Mouse (Mus musculus) heart, postnatal 4 days (tissue): ENCODE data around the gene Myo9b. TPM values are rescaled to one million over a fixed set of nuclear protein-coding genes. Genes with fewer than 3 reads are reported as not detected.
A peak's percentile ranks its signal among the peaks of the same experiment; 100 is the strongest.

Source experiments
- DNase-seq: peaks from one replicate; pipeline ENCODE4 v3.0.0; 2021
- total RNA-seq, 2 experiments: library from RNA; stranded (reverse); gene quantifications; 2 replicates each; pipeline ENCODE4 v1.2.3; 2021

Gene Myo9b
- total RNA-seq, 2 experiments from 2014 or later, result 47.8 to 51.5 TPM

DNA sequence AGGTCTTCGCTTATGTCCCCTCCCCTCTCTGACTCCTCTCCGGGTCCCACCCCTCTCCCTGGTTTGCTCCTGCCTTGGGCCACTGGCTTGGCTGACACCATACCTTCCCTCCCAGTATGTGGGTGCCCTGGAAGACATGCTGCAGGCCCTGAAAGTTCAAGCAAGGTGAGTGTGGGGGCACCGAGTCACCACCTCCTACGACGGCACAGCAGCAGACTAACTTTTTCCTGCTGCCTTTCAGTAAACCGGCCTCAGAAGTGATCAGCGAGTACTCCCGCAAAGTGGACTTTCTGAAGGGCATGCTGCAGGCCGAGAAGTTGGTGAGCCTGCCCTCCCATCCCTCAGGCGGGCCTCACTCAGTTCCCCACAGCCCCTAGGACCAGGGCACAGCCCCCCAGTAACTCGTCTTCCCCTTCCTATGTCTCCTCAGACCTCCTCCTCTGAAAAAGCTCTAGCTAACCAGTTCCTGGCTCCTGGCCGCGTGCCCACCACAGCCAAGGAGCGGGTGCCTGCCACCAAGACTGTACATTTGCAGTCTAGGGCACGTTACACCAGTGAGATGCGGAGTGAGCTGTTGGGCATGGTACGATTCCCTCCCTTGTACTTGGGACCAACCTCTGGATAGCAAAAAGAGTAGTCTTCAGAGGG, 95.1 kb downstream of the Myo9b start:
- no peak for DNase-seq

DNA sequence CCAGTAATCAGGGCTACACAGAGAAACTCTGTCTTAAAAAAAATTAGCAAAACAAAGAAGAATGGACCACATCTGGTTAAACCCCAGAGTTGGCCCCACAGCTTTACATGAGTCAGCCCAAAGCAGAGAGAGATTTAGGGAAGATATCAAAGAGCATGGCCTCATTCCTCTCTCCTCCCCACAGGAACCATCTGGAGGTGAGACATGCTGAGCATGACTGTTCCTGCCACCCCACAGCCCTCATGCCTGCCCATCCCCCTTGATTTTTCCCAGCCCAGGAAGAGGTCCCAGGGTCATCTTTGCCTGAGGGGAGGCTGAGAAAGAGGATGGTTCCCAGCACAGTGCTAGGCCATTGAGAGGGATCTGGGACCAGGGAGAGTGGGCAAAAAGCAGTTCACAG, 95.9 kb downstream of the Myo9b start:
- no peak for DNase-seq

DNA sequence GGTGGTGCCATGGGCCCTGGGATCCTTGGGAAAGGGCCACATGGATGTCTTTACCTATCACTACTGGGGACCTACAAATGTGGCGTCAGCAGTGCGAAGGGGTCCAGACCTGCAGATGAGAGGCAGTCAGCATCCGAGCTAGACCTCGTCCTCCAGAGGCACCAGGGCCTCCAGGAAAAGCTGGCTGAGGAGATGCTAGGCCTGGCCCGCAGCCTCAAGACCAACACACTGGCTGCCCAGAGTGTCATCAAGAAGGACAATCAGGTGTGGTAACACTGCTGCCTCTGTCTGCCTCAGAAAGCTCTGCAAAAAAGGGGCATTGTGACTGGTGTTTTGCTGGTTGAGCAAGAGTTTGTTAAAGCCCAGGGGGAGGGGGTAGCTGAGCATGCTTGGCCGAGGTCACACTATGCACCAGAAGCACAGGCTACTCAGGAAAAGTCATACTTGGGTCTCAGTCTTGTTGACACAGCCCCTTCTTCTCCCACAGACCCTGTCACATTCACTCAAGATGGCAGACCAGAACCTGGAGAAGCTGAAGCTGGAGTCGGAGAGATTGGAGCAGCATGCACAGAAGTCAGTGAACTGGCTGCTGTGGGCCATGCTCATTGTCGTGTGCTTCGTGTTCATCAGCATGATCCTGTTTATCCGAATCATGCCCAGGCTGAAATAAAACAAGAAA, 96.7 kb downstream of the Myo9b start:
- no peak for DNase-seq

DNA sequence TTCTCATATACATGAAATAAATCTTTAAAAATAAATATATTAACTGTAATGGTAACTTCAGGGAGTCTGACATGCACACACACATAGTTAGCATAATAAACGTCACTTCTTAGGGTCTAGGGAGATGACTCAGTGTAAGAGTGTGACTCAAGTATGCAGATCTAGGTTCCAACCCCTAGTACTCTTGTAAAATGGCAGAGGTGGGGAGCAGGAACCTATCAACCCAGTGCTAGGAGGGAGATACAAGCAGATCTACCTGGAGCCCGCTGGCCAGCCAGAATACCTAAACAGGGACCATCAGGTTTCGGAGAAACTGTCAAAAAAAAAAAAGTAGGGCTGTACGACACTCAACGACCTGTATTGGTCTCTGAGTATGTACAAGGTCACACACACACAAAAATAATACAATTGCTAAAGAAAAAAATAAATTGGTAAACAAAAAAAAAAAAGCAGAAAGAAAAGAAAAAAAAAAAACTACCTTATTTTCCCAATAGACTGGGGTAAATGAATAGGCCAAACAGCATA, 98.3 kb downstream of the Myo9b start:
- DNase-seq, result no peak

DNA sequence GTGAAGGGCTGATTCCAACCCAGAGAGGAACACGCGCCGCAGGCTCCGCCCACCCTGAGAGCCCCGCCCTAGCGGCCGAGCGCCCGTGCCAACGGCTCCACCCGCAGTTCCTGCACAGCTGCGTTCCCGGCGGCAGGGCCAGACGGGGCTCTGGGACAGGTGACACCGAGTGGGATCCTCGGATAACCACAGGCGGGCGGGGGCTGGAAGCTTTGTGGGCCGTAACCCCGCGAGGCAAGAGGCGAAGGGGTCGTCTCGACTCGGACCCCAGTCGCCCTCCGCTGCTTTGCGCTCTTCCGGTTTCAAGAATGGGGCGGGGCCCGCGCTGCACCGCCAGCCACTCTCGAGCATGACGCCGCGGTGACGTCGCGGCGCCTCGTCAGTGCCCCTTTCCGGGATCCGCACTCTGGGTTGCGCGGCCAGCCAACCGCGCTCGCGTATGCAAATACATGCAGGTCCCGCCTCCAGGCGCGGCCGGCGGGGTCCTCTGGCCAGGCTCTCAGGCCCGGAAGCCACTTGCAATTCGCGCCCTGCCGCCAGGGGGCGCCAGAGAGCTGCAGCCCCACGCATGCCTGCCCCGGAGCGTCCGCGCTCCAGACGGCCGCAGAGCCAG, 98.8 kb downstream of the Myo9b start, which contains the start of gene Ocel1:
Gene Ocel1 (plus strand): TSS at position 63 of the 613 bp plus-strand sequence.
- DNase-seq, result peak; percentile 97

DNA sequence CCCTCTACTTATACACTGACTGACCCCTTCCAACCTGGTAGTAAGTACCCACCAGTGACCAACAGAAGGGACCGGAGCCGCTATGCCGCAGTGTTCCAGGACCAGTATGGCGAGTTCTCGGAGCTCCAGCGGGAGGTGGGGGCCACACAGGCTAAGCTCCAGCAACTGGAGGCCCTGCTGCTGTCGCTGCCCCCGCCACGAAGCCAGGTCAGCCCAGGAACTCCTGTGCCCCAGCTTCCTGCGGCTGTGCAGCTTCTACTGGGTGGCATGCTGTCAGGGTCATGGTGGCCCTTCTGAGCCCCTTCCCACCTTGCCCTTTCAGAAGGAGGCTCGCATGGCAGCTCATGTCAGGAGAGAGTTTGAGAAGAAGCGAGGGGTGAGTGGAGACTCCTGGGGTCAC, 99.9 kb downstream of the Myo9b start:
- no peak for DNase-seq

DNA sequence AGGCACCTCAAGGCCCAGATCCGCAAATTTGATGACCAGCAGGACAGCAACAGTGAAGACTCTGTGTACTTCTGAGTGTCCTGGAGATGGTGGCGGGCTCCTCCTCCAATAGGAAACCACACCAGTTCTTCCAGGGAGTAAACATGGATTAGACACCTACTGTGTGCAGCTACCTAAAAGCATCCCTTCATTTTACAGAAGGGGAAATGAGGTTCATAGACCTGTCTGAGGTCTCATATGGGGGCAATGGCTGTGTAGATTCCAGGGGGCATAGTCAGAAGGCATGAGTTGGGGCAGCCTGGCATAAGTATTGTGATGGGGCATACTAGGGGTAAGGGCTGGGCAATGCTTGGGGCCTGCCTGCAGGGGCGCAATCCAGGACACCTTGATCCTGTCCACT, 100.5 kb downstream of the Myo9b start:
- DNase-seq, result no peak

DNA sequence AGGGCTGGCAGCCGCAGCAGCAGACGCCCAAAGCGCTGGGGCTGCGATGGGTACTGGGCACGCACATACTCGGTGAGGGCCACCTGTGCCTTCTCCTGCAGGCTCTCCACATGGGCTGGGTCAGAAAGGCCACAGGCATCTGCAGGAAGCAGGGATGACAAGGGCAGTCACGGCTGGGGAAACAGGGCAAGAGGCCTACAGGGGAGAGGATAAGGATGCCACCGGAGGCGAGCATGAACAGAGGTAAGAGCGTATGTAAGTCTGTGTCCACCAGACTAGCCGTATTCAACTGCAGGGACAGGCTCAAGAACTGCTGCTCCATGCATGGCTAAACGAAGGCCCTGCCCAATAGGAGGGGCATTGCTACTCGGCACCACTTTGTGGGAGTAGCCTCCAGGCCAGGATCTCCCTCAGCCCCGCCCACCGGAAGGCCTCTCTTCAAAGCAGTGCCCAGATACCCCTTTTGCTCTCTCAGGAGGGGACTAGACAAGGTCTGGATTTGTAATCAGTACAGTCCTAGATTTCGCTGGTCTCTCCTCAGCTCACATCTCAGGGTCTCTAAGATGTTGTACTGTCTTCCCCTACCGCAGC, 102.2 kb downstream of the Myo9b start:
- DNase-seq, result no peak

DNA sequence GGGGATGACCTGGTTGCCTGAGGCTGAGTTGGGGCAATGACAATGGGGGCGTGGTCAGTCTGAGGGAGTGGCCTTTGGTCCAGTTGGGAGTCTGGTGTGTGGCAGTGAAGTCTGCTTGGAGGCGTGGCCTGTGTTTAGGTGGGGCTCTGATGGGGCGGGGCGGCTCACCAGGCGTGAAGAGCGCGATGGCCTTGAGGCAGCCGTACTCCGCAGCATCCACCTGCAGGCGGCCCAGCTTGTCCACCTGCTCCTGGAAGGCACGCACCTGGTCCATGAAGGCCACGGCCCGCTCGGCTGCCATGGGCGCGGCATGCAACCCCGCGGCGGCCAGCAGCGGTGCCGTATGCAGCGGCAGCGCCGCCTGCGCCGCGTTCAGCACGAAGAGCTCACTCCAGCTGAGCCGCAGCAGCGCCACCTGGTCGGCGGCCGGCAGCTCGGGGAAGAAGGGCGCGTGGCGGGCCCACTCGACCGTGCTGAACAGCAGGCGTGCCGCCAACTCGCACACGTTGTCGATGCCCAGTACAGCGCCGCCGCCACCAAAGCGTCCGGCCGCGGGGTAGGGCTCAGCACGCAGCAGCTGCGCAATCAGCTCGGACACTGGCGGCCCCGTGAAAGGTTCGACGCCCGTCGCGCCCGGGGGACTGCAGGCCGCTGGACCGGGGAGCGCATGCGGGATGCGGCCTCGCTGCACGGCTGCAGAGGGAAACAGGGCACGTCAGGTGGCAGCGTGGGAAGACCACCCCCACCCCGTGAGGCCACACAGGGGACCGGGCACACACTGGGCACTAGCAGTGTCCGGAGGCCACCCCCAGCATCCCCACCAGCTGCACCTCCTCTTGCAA, 103.3 kb downstream of the Myo9b start:
- DNase-seq, result peak; percentile 66

DNA sequence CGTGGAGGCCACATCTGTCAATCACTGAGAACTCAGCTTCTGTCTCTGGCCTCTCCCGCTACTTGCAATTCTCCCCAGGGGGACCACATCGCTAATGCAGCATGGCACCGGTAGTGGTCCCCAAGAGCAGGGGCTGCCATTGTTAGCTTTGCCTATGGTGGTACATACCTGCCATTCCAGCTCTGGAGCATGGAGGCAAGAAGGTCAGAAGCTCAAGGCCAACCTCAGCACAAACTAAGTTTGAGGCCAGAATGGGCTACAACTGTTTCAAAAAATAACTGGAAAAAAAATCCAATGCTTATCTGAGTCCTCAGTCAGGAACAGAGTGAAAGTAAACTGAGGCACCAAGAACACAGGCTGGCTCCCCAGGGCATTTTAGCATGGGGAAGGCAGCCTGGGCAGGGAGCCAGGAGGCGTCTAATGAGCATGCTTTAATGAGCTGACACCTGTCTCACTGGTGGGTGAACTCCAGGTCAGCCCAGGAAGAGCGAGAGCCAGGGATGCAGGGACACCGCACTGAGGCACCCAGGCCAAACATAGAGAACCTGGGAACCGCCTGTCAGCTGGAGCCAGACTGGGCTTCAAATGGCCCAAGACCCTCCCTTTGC, 104.0 kb downstream of the Myo9b start:
- no peak for DNase-seq

DNA sequence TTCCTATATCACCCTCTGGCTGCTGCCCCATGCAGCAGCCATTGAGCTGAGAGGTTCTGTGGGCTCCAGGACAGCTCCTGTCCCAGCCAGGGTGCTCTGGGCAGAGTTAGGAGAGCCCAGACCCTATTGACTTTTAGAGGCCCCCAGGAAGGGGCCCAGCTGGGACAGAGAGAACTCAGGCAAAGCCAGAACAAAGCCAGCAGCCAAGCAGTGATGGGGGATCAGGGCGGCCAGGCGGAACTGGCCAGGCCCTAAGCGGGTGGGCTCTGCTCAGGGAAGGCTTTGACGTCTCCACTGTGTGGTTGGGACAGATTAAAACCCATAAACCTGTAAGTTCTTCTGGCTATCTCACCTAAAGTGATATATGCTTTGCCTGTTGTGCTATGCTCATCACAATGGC, 106.5 kb downstream of the Myo9b start:
- no peak for DNase-seq

DNA sequence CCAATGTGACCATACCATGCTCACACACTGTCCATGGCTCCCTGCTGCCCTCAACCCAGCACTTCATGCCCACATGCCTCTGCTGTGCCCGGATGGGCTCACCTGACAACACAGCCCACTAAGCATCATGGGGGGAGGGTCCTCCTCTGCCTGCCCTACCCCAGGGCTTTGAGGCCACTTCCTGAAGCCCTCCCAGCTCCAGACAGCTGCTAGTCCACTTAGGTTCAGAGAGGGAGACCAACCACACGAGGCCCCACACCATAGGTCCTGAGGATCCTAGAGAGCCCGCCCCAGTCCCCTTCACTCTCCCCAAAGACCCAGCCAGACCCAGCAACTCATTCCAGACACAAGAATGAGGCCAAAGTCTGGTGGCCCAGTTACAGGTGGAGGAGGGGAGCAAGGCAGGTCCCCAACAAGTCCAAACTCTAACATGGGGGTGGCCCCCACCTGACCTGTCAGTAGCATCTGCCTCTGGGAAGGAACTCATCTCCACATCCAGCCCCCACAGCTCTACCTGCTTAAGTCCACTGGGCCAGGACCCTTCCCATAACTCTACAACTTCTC, 107.1 kb downstream of the Myo9b start:
- DNase-seq, result no peak

DNA sequence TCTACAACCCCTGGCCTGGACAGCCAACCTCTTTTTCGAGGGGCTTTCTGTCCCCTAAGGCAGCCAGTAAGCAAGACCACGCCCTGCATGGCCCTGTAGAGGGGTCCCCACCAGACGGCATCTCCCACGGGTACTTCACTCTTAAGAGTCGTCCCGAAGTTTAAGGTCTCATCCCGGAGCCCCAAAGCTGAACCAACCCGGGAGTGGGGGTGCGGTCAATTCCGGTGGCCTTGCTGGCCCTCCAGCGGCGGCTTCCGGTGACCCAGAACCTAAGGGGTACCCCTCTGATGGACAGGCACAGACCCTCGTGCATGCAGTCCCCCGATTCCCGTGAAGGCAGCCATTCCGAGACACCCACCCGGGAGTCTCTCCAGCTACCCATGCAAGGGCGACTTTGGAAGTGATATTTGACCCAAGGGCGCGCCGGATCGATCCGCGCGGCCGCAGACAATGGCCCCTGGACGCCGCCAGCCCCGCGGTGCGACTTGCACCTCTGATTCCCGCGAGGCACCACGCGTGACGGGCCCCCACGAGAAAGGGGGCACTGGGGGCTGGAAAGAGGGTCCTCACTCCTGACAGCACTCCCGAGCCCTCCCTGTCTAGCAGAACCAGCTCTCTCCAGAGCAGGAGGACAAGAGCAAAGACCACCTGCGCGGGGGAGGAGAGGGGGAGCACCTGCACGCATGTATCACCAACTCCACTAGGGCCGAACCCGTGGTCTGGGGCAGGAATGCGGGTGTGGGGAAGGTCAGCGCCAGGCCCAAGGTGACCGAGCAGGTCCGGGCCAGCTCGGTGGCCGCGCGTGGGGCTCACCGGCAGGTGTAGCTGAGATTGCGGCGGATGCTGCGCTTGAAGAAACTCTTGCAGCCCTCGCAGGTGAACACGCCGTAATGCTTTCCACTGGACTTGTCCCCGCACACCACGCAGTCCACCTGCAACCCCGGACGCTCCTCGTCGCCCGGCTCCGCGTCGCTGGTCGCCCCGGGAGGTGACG, 108.0 kb downstream of the Myo9b start:
- DNase-seq, result no peak

DNA sequence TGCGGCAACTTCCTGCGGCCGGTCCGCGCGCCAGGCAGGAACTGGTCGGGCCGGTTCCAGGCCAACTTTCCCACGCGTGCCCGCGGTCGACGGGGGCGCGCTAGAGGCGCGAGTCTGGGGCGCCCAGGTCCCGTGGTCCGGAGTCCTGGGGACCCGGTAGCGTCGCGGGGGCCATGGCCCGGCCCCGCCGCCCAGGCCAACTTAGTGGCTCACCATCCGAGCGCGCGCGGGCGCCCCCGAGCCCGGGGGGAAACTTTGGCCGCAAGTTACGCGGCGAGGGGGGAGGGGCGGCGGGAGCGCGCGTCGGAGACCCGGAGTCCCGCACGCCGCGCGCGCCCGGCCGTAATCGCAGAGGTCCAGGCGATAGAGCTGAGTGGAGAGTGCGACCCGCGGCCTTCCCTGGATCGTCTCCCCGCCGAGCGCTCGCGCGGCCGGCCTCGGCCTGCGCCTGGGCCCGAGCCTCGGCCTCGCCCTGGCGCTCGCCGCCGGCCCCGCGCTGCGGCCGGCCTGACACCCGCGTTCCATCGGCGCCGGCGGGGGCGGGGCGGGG, 109.0 kb downstream of the Myo9b start, which contains the start of gene Nr2f6:
Gene Nr2f6 (minus strand): TSS at position 540 of the 550 bp plus-strand sequence.
- peak; percentile 83 for DNase-seq

DNA sequence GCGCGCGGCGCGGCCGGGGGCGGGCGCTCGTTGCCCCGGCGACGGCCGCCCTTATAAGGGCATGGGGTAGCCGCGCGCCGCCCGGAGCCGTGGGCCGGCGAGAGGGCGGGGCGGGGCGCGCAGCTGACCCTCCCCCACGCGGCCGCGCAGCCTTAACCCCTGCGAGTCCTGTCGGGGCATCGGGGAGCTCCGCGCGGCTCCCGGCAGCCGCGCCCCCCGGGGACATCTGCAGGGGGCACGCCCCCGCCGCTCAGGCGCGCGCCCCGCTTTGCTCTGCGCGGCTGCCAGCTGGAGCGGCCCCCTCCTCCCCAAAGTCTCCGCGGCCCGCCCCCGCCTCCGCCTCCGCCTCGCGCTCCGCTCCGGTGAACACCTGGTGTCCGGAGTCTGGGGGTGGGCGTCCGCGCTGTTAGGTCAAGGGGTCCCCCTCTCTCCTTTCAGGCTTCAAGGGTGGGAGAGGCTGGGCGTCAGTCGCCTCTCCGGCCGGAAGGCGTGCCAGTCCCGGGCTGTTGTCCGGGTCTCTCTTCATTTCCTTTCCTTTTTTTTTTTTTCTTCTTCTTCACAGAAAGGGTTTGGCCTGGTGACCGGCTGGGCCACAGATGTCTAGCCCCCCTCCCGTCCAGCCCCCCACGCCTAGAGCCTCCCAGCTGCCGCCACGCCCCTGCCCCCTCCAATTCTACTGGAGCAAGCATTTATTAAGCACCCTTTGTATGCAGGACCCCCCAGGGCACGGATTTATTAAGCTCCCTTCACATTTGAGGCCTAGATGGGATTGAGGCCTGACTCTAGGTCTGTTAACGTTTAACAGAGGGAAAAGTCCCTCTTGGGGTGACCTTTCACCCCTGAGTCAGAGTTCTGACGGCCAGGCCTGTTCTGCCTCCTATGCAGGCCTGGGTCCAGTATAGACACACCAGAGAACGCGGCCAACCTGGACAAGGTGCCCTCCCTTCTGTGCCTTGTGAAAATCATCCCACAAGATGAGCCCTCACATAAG, 109.8 kb downstream of the Myo9b start:
- peak; percentile 92 for DNase-seq

DNA sequence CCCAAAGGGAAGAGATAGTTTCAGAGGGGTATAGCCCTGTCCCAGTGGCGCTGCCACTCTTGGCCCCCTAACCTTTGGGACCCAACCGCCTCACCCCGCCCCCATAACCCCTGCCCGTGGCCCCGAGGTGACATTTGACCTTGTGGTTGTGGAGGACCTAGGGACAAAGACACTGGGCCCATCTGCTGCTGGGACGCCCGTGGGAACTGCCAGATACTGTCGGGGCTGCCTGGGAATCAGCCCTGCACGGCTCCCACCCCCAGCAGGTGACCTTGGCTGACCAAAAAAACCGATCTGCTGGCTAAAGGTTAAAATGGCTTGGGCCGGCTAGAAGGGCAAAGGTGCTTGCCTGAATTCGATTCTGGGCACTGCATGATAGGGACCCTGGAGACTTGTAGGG, 110.9 kb downstream of the Myo9b start:
- no peak for DNase-seq

DNA sequence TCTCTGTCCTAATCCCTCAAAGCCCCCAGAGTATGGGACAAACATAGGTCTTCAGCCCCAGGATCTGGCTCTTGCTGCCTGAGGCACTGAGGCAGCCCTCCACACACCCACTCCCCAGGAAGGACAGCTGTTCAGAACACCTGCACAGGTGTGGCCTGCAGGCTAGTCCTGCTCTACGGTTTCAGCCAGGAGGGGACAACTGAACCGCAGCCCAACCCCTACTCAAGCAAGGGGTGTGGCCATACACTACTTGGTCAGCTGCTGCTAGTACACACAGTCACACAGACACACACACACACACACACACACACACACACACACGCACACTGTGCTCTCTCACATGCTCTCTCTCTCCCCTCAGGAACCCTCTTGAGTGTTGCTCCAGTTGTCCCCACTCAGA, 111.3 kb downstream of the Myo9b start:
- DNase-seq, result no peak

DNA sequence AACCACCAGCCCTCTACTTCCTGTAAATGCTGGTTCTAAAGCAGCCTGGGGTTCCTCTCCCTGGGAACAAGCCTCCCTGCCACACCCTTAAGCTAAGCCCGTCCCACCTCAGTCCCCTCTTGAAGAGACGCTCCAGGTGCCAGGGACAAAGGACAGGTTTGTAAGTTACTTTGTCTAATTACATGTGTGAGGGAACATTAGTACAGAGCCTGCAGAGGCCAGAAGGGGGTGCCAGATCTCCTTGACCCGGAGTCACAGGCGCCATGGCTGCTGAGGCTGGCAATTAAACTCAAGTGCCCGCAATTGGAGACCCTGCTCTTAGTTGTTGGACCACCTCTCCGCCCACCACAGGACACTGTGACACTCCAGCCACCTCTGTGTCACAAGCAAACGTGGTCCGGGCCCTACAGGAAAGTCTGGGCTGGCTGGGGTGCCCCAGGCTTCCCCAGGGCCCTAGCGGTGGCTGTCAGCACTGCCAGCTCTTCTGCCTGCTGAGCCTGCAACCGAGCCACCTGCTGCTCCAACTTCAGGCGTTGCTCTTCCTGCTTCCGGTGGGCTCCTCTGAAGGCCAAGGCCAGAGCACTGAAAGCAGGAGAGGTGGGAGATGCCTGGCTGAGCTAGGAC, 112.8 kb downstream of the Myo9b start:
- DNase-seq, result no peak
